Mouse (Mus musculus): ENCODE measurements around the gene Psmd11. TPM values are rescaled to one million over a fixed set of nuclear protein-coding genes. Genes with fewer than 3 reads are reported as not detected.

Gene Psmd11
- polyA plus RNA-seq, 1 experiment: 43.9 TPM

GRCm38 (mm10) chr11:80478694-80479412 is 50.4 kb downstream of the Psmd11 start:
- WGBS: 88% methylated on average over 14 of the region's 14 CpGs
- no peak for DNase-seq (ENCODE audit: low read depth, low spot score)

GRCm38 (mm10) chr11:80479425-80479824 is 51.0 kb downstream of the Psmd11 start:
- WGBS: 64% methylated on average over 5 of the region's 5 CpGs
- no peak for DNase-seq (ENCODE audit: low read depth, low spot score)

GRCm38 (mm10) chr11:80479906-80480866 is 51.8 kb downstream of the Psmd11 start:
- 91% methylated on average over 31 of the region's 31 CpGs for WGBS

GRCm38 (mm10) chr11:80481409-80482050 is 53.1 kb downstream of the Psmd11 start:
- WGBS: 90% methylated on average over 13 of the region's 13 CpGs

More at GRCm38 (mm10) chr11:80479906-80480866, 51.8 kb downstream of the Psmd11 start:
- DNase-seq (ENCODE audit: low read depth, low spot score): no peak

GRCm38 (mm10) chr11:80482347-80482746 is 53.9 kb downstream of the Psmd11 start:
- 78% methylated on average over 10 of the region's 10 CpGs for WGBS
- DNase-seq (ENCODE audit: low read depth, low spot score): no peak

More at GRCm38 (mm10) chr11:80481409-80482050, 53.1 kb downstream of the Psmd11 start:
- no peak for DNase-seq (ENCODE audit: low read depth, low spot score)

- 97% methylated on average over 7 of the region's 7 CpGs for WGBS
- no peak for DNase-seq (ENCODE audit: low read depth, low spot score)
These were observed 54.5 kb downstream of the Psmd11 start for GRCm38 (mm10) chr11:80482921-80483320.

- 86% methylated on average over 6 of the region's 6 CpGs for WGBS
- no peak for DNase-seq (ENCODE audit: low read depth, low spot score)
These were observed 55.2 kb downstream of the Psmd11 start for GRCm38 (mm10) chr11:80483536-80484067.

- no peak for DNase-seq (ENCODE audit: low read depth, low spot score)
- WGBS: 73% methylated on average over 12 of the region's 12 CpGs
These were observed 55.9 kb downstream of the Psmd11 start for GRCm38 (mm10) chr11:80484191-80484791.

- DNase-seq (ENCODE audit: low read depth, low spot score): no peak
- 86% methylated on average over 9 of the region's 9 CpGs for WGBS
These were observed 56.7 kb downstream of the Psmd11 start for GRCm38 (mm10) chr11:80485120-80485551.

- DNase-seq (ENCODE audit: low read depth, low spot score): no peak
- 88% methylated on average over 10 of the region's 10 CpGs for WGBS
These were observed 57.3 kb downstream of the Psmd11 start for GRCm38 (mm10) chr11:80485622-80486206.

- WGBS: 82% methylated on average over 15 of the region's 15 CpGs
- no peak for DNase-seq (ENCODE audit: low read depth, low spot score)
These were observed 59.6 kb downstream of the Psmd11 start for GRCm38 (mm10) chr11:80487904-80488587.

GRCm38 (mm10) chr11:80489172-80489881 is 60.9 kb downstream of the Psmd11 start:
- no peak for DNase-seq (ENCODE audit: low read depth, low spot score)

GRCm38 (mm10) chr11:80489882-80490196 is 61.4 kb downstream of the Psmd11 start:
- DNase-seq (ENCODE audit: low read depth, low spot score): no peak
- WGBS: 62% methylated on average over 5 of the region's 5 CpGs

More at GRCm38 (mm10) chr11:80489172-80489881, 60.9 kb downstream of the Psmd11 start:
- 82% methylated on average over 12 of the region's 12 CpGs for WGBS

- DNase-seq (ENCODE audit: low read depth, low spot score): no peak
- WGBS: 83% methylated on average over 10 of the region's 10 CpGs
These were observed 62.4 kb downstream of the Psmd11 start for GRCm38 (mm10) chr11:80490831-80491230.

- WGBS: 97% methylated on average over 5 of the region's 5 CpGs
- DNase-seq (ENCODE audit: low read depth, low spot score): no peak
These were observed 64.8 kb downstream of the Psmd11 start for GRCm38 (mm10) chr11:80493186-80493585.

- DNase-seq (ENCODE audit: low read depth, low spot score): no peak
- 92% methylated on average over 9 of the region's 9 CpGs for WGBS
These were observed 66.4 kb downstream of the Psmd11 start for GRCm38 (mm10) chr11:80494852-80495251.

- DNase-seq (ENCODE audit: low read depth, low spot score): no peak
- WGBS: 93% methylated on average over 6 of the region's 6 CpGs
These were observed 67.6 kb downstream of the Psmd11 start for GRCm38 (mm10) chr11:80495972-80496371.

GRCm38 (mm10) chr11:80496640-80497039 is 68.2 kb downstream of the Psmd11 start:
- DNase-seq (ENCODE audit: low read depth, low spot score): no peak
- WGBS: 79% methylated on average over 1 of the region's 1 CpGs
